Mouse (Mus musculus): ENCODE measurements around the gene Cherp. TPM values are rescaled to one million over a fixed set of nuclear protein-coding genes. Genes with fewer than 3 reads are reported as not detected.
A peak's percentile ranks its signal among the peaks of the same experiment; 100 is the strongest.

Cherp gene
- total and polyA plus RNA-seq, 2 experiments: 5.3 to 22.7 TPM

- Histone ChIP-seq H3K4me1 (ENCODE audit: control insufficient read depth, insufficient read depth, low read length) (no peaks in the 10 kb centered on the region), H3K36me3 (ENCODE audit: control insufficient read depth, insufficient read depth, low read length) (no peaks in the 10 kb centered on the region), H3K9ac (ENCODE audit: low read depth, low read length) (no peak overlapping the region), H3K27me3 (ENCODE audit: control insufficient read depth, insufficient read depth, low read length) (no peaks in the 10 kb centered on the region), H3K4me3 (ENCODE audit: insufficient read depth, low read depth, low read length) (no peak overlapping the region), H3K79me2 (ENCODE audit: control insufficient read depth, insufficient read depth, low read length) (no peaks in the 10 kb centered on the region), H3K27ac (replicated peaks; ENCODE audit: insufficient read depth, low read depth, low read length) (no peak overlapping the region)
- peak; percentile 69 for DNase-seq (ENCODE audit: extremely low read depth, low read depth, low spot score)
- WGBS: 2% methylated on average over 2 of the region's 2 CpGs
- TF ChIP-seq POLR2A (IDR thresholded peaks at IDR 0.05; ENCODE audit: extremely low read depth, insufficient read depth, low read length): no peak
- TF ChIP-seq CTCF (IDR thresholded peaks at IDR 0.05; ENCODE audit: low read depth, low read length): no peak
These were observed 40.1 kb downstream of the Cherp start for GRCm38 (mm10) chr8:72434952-72435351.

DNA sequence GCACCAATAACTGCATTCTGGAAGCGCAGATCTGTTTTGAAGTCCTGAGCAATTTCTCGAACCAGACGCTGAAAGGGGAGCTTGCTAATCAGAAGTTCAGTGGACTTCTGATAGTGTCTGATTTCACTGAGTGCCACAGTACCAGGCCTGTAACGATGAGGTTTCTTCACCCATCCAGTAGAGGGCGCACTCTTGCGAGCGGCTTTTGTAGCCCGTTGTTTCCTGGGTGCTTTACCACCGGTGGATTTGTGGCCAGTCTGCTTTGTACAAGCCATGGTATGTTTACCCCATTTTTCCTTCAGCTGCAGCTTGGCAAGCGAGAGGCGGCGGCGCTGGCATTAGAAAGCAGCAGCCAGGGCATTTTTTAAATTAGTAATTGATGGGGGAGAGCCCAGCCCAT, 45.4 kb downstream of the Cherp start:
- DNase-seq (ENCODE audit: extremely low read depth, low read depth, low spot score): peak; percentile 29
- Histone ChIP-seq H3K9ac (ENCODE audit: low read depth, low read length) (no peak overlapping the region), H3K27me3 (ENCODE audit: control insufficient read depth, insufficient read depth, low read length) (no peaks in the 10 kb centered on the region), H3K36me3 (ENCODE audit: control insufficient read depth, insufficient read depth, low read length) (no peaks in the 10 kb centered on the region), H3K27ac (replicated peaks; ENCODE audit: insufficient read depth, low read depth, low read length) (no peak overlapping the region), H3K4me3 (ENCODE audit: insufficient read depth, low read depth, low read length) (no peak overlapping the region), H3K79me2 (ENCODE audit: control insufficient read depth, insufficient read depth, low read length) (no peaks in the 10 kb centered on the region), H3K4me1 (ENCODE audit: control insufficient read depth, insufficient read depth, low read length) (no peaks in the 10 kb centered on the region)
- 45% methylated on average over 13 of the region's 13 CpGs for WGBS
- TF ChIP-seq POLR2A (IDR thresholded peaks at IDR 0.05; ENCODE audit: extremely low read depth, insufficient read depth, low read length) (no peak), CTCF (IDR thresholded peaks at IDR 0.05; ENCODE audit: low read depth, low read length) (peak; percentile 76)

DNA sequence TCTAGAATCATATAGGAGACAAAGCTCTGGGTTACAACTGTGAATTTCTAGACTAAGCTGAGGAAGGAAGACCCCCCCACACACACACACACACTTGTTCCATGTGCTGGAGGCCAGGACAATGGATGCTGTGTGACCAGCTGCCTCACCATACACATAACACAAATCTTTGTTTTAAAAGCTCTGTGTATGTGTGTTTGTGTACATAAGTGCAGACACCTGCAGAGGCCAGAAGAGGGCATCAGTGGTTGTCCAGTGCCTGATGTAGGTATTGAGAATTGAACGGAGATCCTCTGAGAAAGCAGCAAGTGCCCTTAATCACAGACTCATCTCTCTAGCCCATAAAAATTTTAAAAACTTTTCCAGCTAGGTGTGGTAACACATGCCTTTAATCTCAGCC, 52.1 kb downstream of the Cherp start:
- 27% methylated on average over 1 of the region's 1 CpGs for WGBS
- Histone ChIP-seq H3K4me3 (ENCODE audit: insufficient read depth, low read depth, low read length) (no peak overlapping the region), H3K4me1 (ENCODE audit: control insufficient read depth, insufficient read depth, low read length) (peaks cover 16% of the 10 kb centered on the region), H3K27me3 (ENCODE audit: control insufficient read depth, insufficient read depth, low read length) (no peaks in the 10 kb centered on the region), H3K9ac (ENCODE audit: low read depth, low read length) (no peak overlapping the region), H3K27ac (replicated peaks; ENCODE audit: insufficient read depth, low read depth, low read length) (no peak overlapping the region), H3K79me2 (ENCODE audit: control insufficient read depth, insufficient read depth, low read length) (peaks cover 18% of the 10 kb centered on the region; the same call in 1 of the 2 replicates), H3K36me3 (ENCODE audit: control insufficient read depth, insufficient read depth, low read length) (no peaks in the 10 kb centered on the region)
- TF ChIP-seq POLR2A (IDR thresholded peaks at IDR 0.05; ENCODE audit: extremely low read depth, insufficient read depth, low read length) (no peak), CTCF (IDR thresholded peaks at IDR 0.05; ENCODE audit: low read depth, low read length) (peak; percentile 23; the same call in 1 of the 2 replicates)
- peak; percentile 48 for DNase-seq (ENCODE audit: extremely low read depth, low read depth, low spot score)

- Histone ChIP-seq H3K27me3 (ENCODE audit: control insufficient read depth, insufficient read depth, low read length) (no peaks in the 10 kb centered on the region), H3K4me1 (ENCODE audit: control insufficient read depth, insufficient read depth, low read length) (peaks cover 29% of the 10 kb centered on the region), H3K9ac (ENCODE audit: low read depth, low read length) (peak within 1 kb of the TSS; percentile 84), H3K79me2 (ENCODE audit: control insufficient read depth, insufficient read depth, low read length) (peaks cover 25% of the 10 kb centered on the region), H3K27ac (replicated peaks; ENCODE audit: insufficient read depth, low read depth, low read length) (peak within 1 kb of the TSS; percentile 30), H3K36me3 (ENCODE audit: control insufficient read depth, insufficient read depth, low read length) (no peaks in the 10 kb centered on the region), H3K4me3 (ENCODE audit: insufficient read depth, low read depth, low read length) (peak within 1 kb of the TSS; percentile 69)
- peak; percentile 96 for DNase-seq (ENCODE audit: extremely low read depth, low read depth, low spot score)
- TF ChIP-seq CTCF (IDR thresholded peaks at IDR 0.05; ENCODE audit: low read depth, low read length) (no peak), POLR2A (IDR thresholded peaks at IDR 0.05; ENCODE audit: extremely low read depth, insufficient read depth, low read length) (peak; percentile 63; the same call in 1 of the 2 replicates)
- WGBS: 2% methylated on average over 48 of the region's 48 CpGs
These were observed 53.4 kb downstream of the Cherp start, which contains the start of gene Eps15l1 for GRCm38 (mm10) chr8:72421362-72422335. Gene Eps15l1 (minus strand): TSS chr8:72421460.

- peak; percentile 15 for DNase-seq (ENCODE audit: extremely low read depth, low read depth, low spot score)
- Histone ChIP-seq H3K27me3 (ENCODE audit: control insufficient read depth, insufficient read depth, low read length) (no peaks in the 10 kb centered on the region), H3K36me3 (ENCODE audit: control insufficient read depth, insufficient read depth, low read length) (no peaks in the 10 kb centered on the region), H3K79me2 (ENCODE audit: control insufficient read depth, insufficient read depth, low read length) (peaks cover 34% of the 10 kb centered on the region), H3K4me1 (ENCODE audit: control insufficient read depth, insufficient read depth, low read length) (peaks cover 34% of the 10 kb centered on the region), H3K9ac (ENCODE audit: low read depth, low read length) (peak overlapping the region; percentile 84), H3K27ac (replicated peaks; ENCODE audit: insufficient read depth, low read depth, low read length) (peak overlapping the region; percentile 28), H3K4me3 (ENCODE audit: insufficient read depth, low read depth, low read length) (peak overlapping the region; percentile 68)
- TF ChIP-seq CTCF (IDR thresholded peaks at IDR 0.05; ENCODE audit: low read depth, low read length): no peak
- TF ChIP-seq POLR2A (IDR thresholded peaks at IDR 0.05; ENCODE audit: extremely low read depth, insufficient read depth, low read length): no peak
- WGBS: 2% methylated on average over 67 of the region's 73 CpGs
These were observed 54.3 kb downstream of the Cherp start for GRCm38 (mm10) chr8:72420571-72421361.

All from liver, adult 2 months (tissue).